Comparison of ENCODE assay signal across 29 mouse cellular contexts in the genomic region with DNA sequence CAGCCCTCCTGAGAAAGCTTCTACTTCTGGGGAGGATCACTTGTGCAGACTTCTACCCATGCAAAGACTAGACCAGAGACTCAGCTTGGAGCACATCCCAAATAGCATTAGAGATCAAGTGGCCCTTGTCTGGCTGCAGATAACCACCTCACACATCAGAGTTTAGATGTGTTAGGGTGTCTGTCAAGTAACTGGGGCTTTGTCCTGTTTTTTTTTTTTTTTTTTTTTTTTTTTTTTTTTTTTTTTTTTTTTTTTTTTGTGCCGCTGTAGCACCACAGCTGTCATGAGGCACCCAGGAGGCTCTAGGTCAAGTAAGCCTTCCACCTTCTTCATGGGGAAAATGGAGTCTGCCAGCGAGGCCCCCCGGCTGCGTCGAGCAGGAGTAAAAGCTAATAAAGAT. TPM values are rescaled to one million over a fixed set of nuclear protein-coding genes. Genes with fewer than 3 reads are reported as not detected.
"Had no signal": no experiment of that assay in that cellular context is flagged by ENCODE, and none has a peak within 500 bp of the region (broad histone marks: within the 10 kb centered on the region; RNA-seq: fewer than 3 reads in every experiment).

No protein-coding gene starts in this region.

- H3K4me3 ChIP-seq: embryonic facial prominence, embryonic 10.5 days; embryonic facial prominence, embryonic 12.5 days; embryonic facial prominence, embryonic 13.5 days; embryonic facial prominence, embryonic 15.5 days; erythroblast, embryonic 14.5 days; forebrain, embryonic 10.5 days; forebrain, embryonic 12.5 days; forebrain, embryonic 13.5 days; forebrain, embryonic 15.5 days; gastrocnemius, adult 2 months; heart, adult 2 months had no signal

- H3K9ac ChIP-seq: embryonic facial prominence, embryonic 12.5 days; embryonic facial prominence, embryonic 13.5 days; embryonic facial prominence, embryonic 15.5 days; forebrain, embryonic 12.5 days; forebrain, embryonic 13.5 days; forebrain, embryonic 15.5 days; forebrain, postnatal 0 days had no signal

- ATAC-seq: forebrain, embryonic 13.5 days; forebrain, embryonic 14.5 days; forebrain, embryonic 15.5 days; forebrain, embryonic 16.5 days; forebrain, postnatal 0 days had no signal

- DNase-seq: cerebellum, adult 9-10 months; cerebellum, adult 9-11 months; cerebellum, postnatal 10 days; cerebellum, postnatal 14 days; cerebellum, postnatal 25 days; cerebellum, postnatal 36 days; embryo, embryonic 11 days; forebrain, postnatal 0 days; gastrocnemius, adult 2 months; gastrocnemius, postnatal 10 days; gastrocnemius, postnatal 14 days; gastrocnemius, postnatal 25 days; gastrocnemius, postnatal 36 days; heart, adult 11 months; heart, adult 18-20 months; heart, adult 2 months had no signal

- H3K4me1 ChIP-seq: embryonic facial prominence, embryonic 12.5 days; forebrain, embryonic 12.5 days; forebrain, embryonic 13.5 days; forebrain, embryonic 15.5 days had no signal

- H3K9me3 ChIP-seq: embryonic facial prominence, embryonic 10.5 days; embryonic facial prominence, embryonic 12.5 days; embryonic facial prominence, embryonic 13.5 days; embryonic facial prominence, embryonic 15.5 days; forebrain, embryonic 10.5 days; forebrain, embryonic 12.5 days; forebrain, embryonic 13.5 days; forebrain, embryonic 15.5 days had no signal

- H3K27ac ChIP-seq: embryonic facial prominence, embryonic 10.5 days; embryonic facial prominence, embryonic 12.5 days; embryonic facial prominence, embryonic 13.5 days; embryonic facial prominence, embryonic 15.5 days; forebrain, embryonic 10.5 days; forebrain, embryonic 12.5 days; forebrain, embryonic 13.5 days; forebrain, embryonic 15.5 days; gastrocnemius, adult 2 months; heart, adult 2 months had no signal

- H3K36me3 ChIP-seq: embryonic facial prominence, embryonic 10.5 days; embryonic facial prominence, embryonic 12.5 days; embryonic facial prominence, embryonic 13.5 days; embryonic facial prominence, embryonic 15.5 days; forebrain, embryonic 10.5 days; forebrain, embryonic 12.5 days; forebrain, embryonic 15.5 days had no signal

- H3K27me3 ChIP-seq: embryonic facial prominence, embryonic 12.5 days; embryonic facial prominence, embryonic 13.5 days; embryonic facial prominence, embryonic 15.5 days; forebrain, embryonic 12.5 days; forebrain, embryonic 13.5 days; forebrain, embryonic 15.5 days had no signal

- H3K4me2 ChIP-seq: embryonic facial prominence, embryonic 12.5 days; embryonic facial prominence, embryonic 13.5 days; embryonic facial prominence, embryonic 15.5 days; forebrain, embryonic 12.5 days; forebrain, embryonic 13.5 days; forebrain, embryonic 15.5 days had no signal

RNA-seq across cellular contexts. Expression of a gene that starts 42.7 kb away (rescaled TPM):
- total RNA-seq: common myeloid progenitor, adult 5-6 weeks; granulocyte monocyte progenitor cell, adult 5-6 weeks had no signal
